Mouse (Mus musculus) neural tube, embryonic 15.5 days (tissue): ENCODE results near the gene Hoxb7. TPM values are rescaled to one million over a fixed set of nuclear protein-coding genes. Genes with fewer than 3 reads are reported as not detected.

Source experiments
- ATAC-seq: fragments of 200-750 bp; cut with Nextera tagmentation; 2 replicates; pipeline ENCODE4 v1.8.0; 2017; ENCODE audit warnings: mild to moderate bottlenecking, moderate TSS enrichment, moderate library complexity; ENCODE audit not compliant: low FRiP score
- H3K27ac ChIP-seq: fragments of 300-500 bp; sonication (generic); replicated peaks from 2 replicates; pipeline ENCODE4 v1.5.1; 2015; ENCODE audit warnings: mild to moderate bottlenecking, inconsistent platforms
- H3K27me3 ChIP-seq: fragments of 300-500 bp; sonication (generic); replicated peaks from 2 replicates; pipeline ENCODE4 v1.6.1; 2015; ENCODE audit warnings: inconsistent platforms
- H3K36me3 ChIP-seq: fragments of 300-500 bp; sonication (generic); 2 replicates; pipeline ENCODE4 v1.6.1; 2015; ENCODE audit warnings: inconsistent platforms
- H3K4me1 ChIP-seq: fragments of 300-500 bp; sonication (generic); 2 replicates; pipeline ENCODE4 v1.6.1; 2015; ENCODE audit warnings: inconsistent platforms
- H3K4me2 ChIP-seq: fragments of 300-500 bp; sonication (generic); 2 replicates; pipeline ENCODE4 v1.6.1; 2015; ENCODE audit warnings: inconsistent platforms, mild to moderate bottlenecking, moderate library complexity
- H3K4me3 ChIP-seq: fragments of 300-500 bp; sonication (generic); replicated peaks from 2 replicates; pipeline ENCODE4 v1.5.1; 2015; ENCODE audit warnings: mild to moderate bottlenecking, inconsistent platforms
- H3K9ac ChIP-seq: fragments of 300-500 bp; sonication (generic); replicated peaks from 2 replicates; pipeline ENCODE4 v1.6.1; 2015; ENCODE audit warnings: mild to moderate bottlenecking, inconsistent platforms
- H3K9me3 ChIP-seq: fragments of 300-500 bp; sonication (generic); replicated peaks from 2 replicates; pipeline ENCODE4 v1.6.1; 2016; ENCODE audit warnings: inconsistent platforms
- WGBS: fragments of 180-500 bp; shearing (Covaris S2); methylation state at CpG from one replicate; pipeline ENCODE4 v1.1.7; 2015; ENCODE audit warnings: mixed read lengths; 5-methylcytosine and 5-hydroxymethylcytosine counted together
- polyA plus RNA-seq: library from polyadenylated mRNA; unstranded; fragments of >200 nt; fragmentation: Nextera tagmentation; extraction: Ambion mirVana; gene quantifications from 2 replicates; pipeline ENCODE4 v1.2.1, GENCODE M21; 2015

The Hoxb7 gene
- polyA plus RNA-seq, 1 experiment from 2014 or later: 115 TPM

- ATAC-seq: no peak
- Histone ChIP-seq H3K27me3 (no peaks in the 10 kb centered on the region), H3K4me1 (peaks cover 87% of the 10 kb centered on the region), H3K9ac (peak overlapping the region; percentile 78), H3K4me3 (peak overlapping the region; percentile 60), H3K36me3 (no peaks in the 10 kb centered on the region), H3K9me3 (no peaks in the 10 kb centered on the region), H3K27ac (peak overlapping the region; percentile 99), H3K4me2 (peak overlapping the region; percentile 87)
- 4% methylated on average over 5 of the region's 5 CpGs for WGBS
These were observed 37.7 kb downstream of the Hoxb7 start for GRCm38 (mm10) chr11:96324125-96324524.

- H3K27ac ChIP-seq: peak overlapping the region; percentile 99
- no peak for ATAC-seq
- H3K36me3 ChIP-seq: no peaks in the 10 kb centered on the region
- H3K4me3 ChIP-seq: peak overlapping the region; percentile 60
- H3K9ac ChIP-seq: peak overlapping the region; percentile 78
- peak overlapping the region; percentile 87 for H3K4me2 ChIP-seq
- WGBS: 6% methylated on average over 8 of the region's 8 CpGs
- H3K27me3 ChIP-seq: no peaks in the 10 kb centered on the region
- no peaks in the 10 kb centered on the region for H3K9me3 ChIP-seq
- H3K4me1 ChIP-seq: peaks cover 89% of the 10 kb centered on the region
These were observed 38.5 kb downstream of the Hoxb7 start for GRCm38 (mm10) chr11:96324965-96325364.

- peak overlapping the region; percentile 99 for H3K27ac ChIP-seq
These were observed 39.4 kb downstream of the Hoxb7 start for GRCm38 (mm10) chr11:96325747-96326212.

GRCm38 (mm10) chr11:96326705-96327104 lies 40.3 kb downstream of the Hoxb7 start:
- Histone ChIP-seq H3K9ac (peak overlapping the region; percentile 78), H3K9me3 (no peaks in the 10 kb centered on the region), H3K4me2 (peak overlapping the region; percentile 87), H3K4me1 (peaks cover 93% of the 10 kb centered on the region), H3K4me3 (peak overlapping the region; percentile 60), H3K27ac (peak overlapping the region; percentile 99), H3K27me3 (no peaks in the 10 kb centered on the region), H3K36me3 (no peaks in the 10 kb centered on the region)
- ATAC-seq: no peak
- 9% methylated on average over 12 of the region's 12 CpGs for whole genome bisulfite sequencing

More at GRCm38 (mm10) chr11:96325747-96326212, 39.4 kb downstream of the Hoxb7 start:
- Histone ChIP-seq H3K9me3 (no peaks in the 10 kb centered on the region), H3K9ac (peak overlapping the region; percentile 78), H3K27me3 (no peaks in the 10 kb centered on the region), H3K36me3 (no peaks in the 10 kb centered on the region), H3K4me2 (peak overlapping the region; percentile 87), H3K4me1 (peaks cover 92% of the 10 kb centered on the region), H3K4me3 (peak overlapping the region; percentile 60)
- no peak for ATAC-seq
- 5% methylated on average over 22 of the region's 22 CpGs for WGBS

- WGBS: 10% methylated on average over 7 of the region's 7 CpGs
- H3K36me3 ChIP-seq: no peaks in the 10 kb centered on the region
- peak overlapping the region; percentile 60 for H3K4me3 ChIP-seq
- ATAC-seq: no peak
- H3K4me2 ChIP-seq: peak overlapping the region; percentile 87
- peak overlapping the region; percentile 78 for H3K9ac ChIP-seq
- peaks cover 93% of the 10 kb centered on the region for H3K4me1 ChIP-seq
- H3K9me3 ChIP-seq: no peaks in the 10 kb centered on the region
- H3K27me3 ChIP-seq: no peaks in the 10 kb centered on the region
- H3K27ac ChIP-seq: peak overlapping the region; percentile 99
These were observed 40.7 kb downstream of the Hoxb7 start for GRCm38 (mm10) chr11:96327122-96327521.

- Histone ChIP-seq H3K27ac (peak overlapping the region; percentile 99), H3K9me3 (no peaks in the 10 kb centered on the region), H3K9ac (peak overlapping the region; percentile 78), H3K36me3 (no peaks in the 10 kb centered on the region), H3K4me2 (peak overlapping the region; percentile 87), H3K27me3 (no peaks in the 10 kb centered on the region), H3K4me1 (peaks cover 93% of the 10 kb centered on the region), H3K4me3 (peak overlapping the region; percentile 60)
- WGBS: 5% methylated on average over 5 of the region's 5 CpGs
- peak; percentile 43; the same call in 1 of the 2 replicates for ATAC-seq
These were observed 41.3 kb downstream of the Hoxb7 start for GRCm38 (mm10) chr11:96327750-96328149.

GRCm38 (mm10) chr11:96328605-96329004 lies 42.2 kb downstream of the Hoxb7 start:
- no peaks in the 10 kb centered on the region for H3K9me3 ChIP-seq
- H3K4me2 ChIP-seq: peak overlapping the region; percentile 87
- H3K4me1 ChIP-seq: peaks cover 93% of the 10 kb centered on the region
- H3K27me3 ChIP-seq: no peaks in the 10 kb centered on the region
- H3K9ac ChIP-seq: peak overlapping the region; percentile 78
- no peaks in the 10 kb centered on the region for H3K36me3 ChIP-seq
- peak overlapping the region; percentile 60 for H3K4me3 ChIP-seq
- peak overlapping the region; percentile 99 for H3K27ac ChIP-seq
- no peak for ATAC-seq
- 6% methylated on average over 8 of the region's 8 CpGs for WGBS

GRCm38 (mm10) chr11:96332105-96332504 lies 45.7 kb downstream of the Hoxb7 start:
- Histone ChIP-seq H3K4me1 (peaks cover 95% of the 10 kb centered on the region), H3K27ac (peak overlapping the region; percentile 99), H3K27me3 (no peaks in the 10 kb centered on the region), H3K4me2 (peak overlapping the region; percentile 87), H3K9me3 (no peaks in the 10 kb centered on the region), H3K36me3 (no peaks in the 10 kb centered on the region), H3K9ac (peak overlapping the region; percentile 78), H3K4me3 (peak overlapping the region; percentile 60)
- ATAC-seq: no peak
- 2% methylated on average over 8 of the region's 8 CpGs for WGBS

GRCm38 (mm10) chr11:96332618-96333032 lies 46.2 kb downstream of the Hoxb7 start:
- 2% methylated on average over 35 of the region's 35 CpGs for WGBS
- no peaks in the 10 kb centered on the region for H3K9me3 ChIP-seq
- peak overlapping the region; percentile 60 for H3K4me3 ChIP-seq
- H3K27ac ChIP-seq: peak overlapping the region; percentile 99
- no peaks in the 10 kb centered on the region for H3K36me3 ChIP-seq
- H3K9ac ChIP-seq: peak overlapping the region; percentile 78
- peak overlapping the region; percentile 87 for H3K4me2 ChIP-seq
- no peaks in the 10 kb centered on the region for H3K27me3 ChIP-seq
- no peak for ATAC-seq
- peaks cover 95% of the 10 kb centered on the region for H3K4me1 ChIP-seq

- WGBS: 5% methylated on average over 17 of the region's 17 CpGs
- Histone ChIP-seq H3K4me2 (peak overlapping the region; percentile 87), H3K9ac (peak overlapping the region; percentile 78), H3K27ac (peak overlapping the region; percentile 99), H3K9me3 (no peaks in the 10 kb centered on the region), H3K36me3 (no peaks in the 10 kb centered on the region), H3K27me3 (no peaks in the 10 kb centered on the region), H3K4me3 (peak overlapping the region; percentile 60), H3K4me1 (peaks cover 97% of the 10 kb centered on the region)
- peak; percentile 18; the same call in 1 of the 2 replicates for ATAC-seq
These were observed 47.0 kb downstream of the Hoxb7 start for GRCm38 (mm10) chr11:96333241-96334001.

- Histone ChIP-seq H3K4me2 (peak overlapping the region; percentile 87), H3K4me3 (peak overlapping the region; percentile 60), H3K9ac (peak overlapping the region; percentile 78), H3K27me3 (no peaks in the 10 kb centered on the region), H3K4me1 (peaks cover 99% of the 10 kb centered on the region), H3K27ac (peak overlapping the region; percentile 99), H3K36me3 (no peaks in the 10 kb centered on the region), H3K9me3 (no peaks in the 10 kb centered on the region)
- 6% methylated on average over 2 of the region's 2 CpGs for WGBS
- no peak for ATAC-seq
These were observed 47.6 kb downstream of the Hoxb7 start for GRCm38 (mm10) chr11:96334002-96334364.

GRCm38 (mm10) chr11:96334998-96335397 lies 48.6 kb downstream of the Hoxb7 start:
- Histone ChIP-seq H3K9ac (peak overlapping the region; percentile 78; the same call in 1 of the 2 replicates), H3K4me3 (peak overlapping the region; percentile 60)

More at GRCm38 (mm10) chr11:96334998-96335397, 48.6 kb downstream of the Hoxb7 start:
- peak overlapping the region; percentile 99 for H3K27ac ChIP-seq
- WGBS: 12% methylated on average over 3 of the region's 3 CpGs
- H3K4me1 ChIP-seq: peaks cover 100% of the 10 kb centered on the region
- no peaks in the 10 kb centered on the region for H3K36me3 ChIP-seq
- no peaks in the 10 kb centered on the region for H3K9me3 ChIP-seq
- ATAC-seq: no peak
- peak overlapping the region; percentile 87 for H3K4me2 ChIP-seq
- no peaks in the 10 kb centered on the region for H3K27me3 ChIP-seq
